Mouse (Mus musculus) heart, embryonic 12.5 days (tissue): ENCODE measurements at regions not wholly inside any gene's neighbourhood (a gene's known extent, or its start where the extent isn't known, plus 50 kb on each side); places are given as distances from the start of the nearest gene placed in this dataset.
"Not testable (repeated sequence)": the region's sequence is repeated elsewhere in the genome, so short reads cannot be mapped to it uniquely, and the experiment has no call there.

Experiments
- ATAC-seq: fragments of 200-750 bp; cut with Nextera tagmentation; 2 replicates; pipeline ENCODE4 v1.8.0; 2017; ENCODE audit warnings: moderate TSS enrichment, moderate library complexity; ENCODE audit not compliant: insufficient number of reproducible peaks, low FRiP score
- H3K27ac ChIP-seq: fragments of 300-500 bp; sonication (generic); 2 replicates; pipeline ENCODE4 v1.5.1; 2016; ENCODE audit warnings: mild to moderate bottlenecking, moderate library complexity; ENCODE audit not compliant: poor library complexity, severe bottlenecking
- H3K27me3 ChIP-seq: fragments of 300-500 bp; sonication (generic); replicated peaks from 2 replicates; pipeline ENCODE4 v1.6.1; 2016; ENCODE audit warnings: mild to moderate bottlenecking, moderate library complexity
- H3K36me3 ChIP-seq: fragments of 300-500 bp; sonication (generic); 2 replicates; pipeline ENCODE4 v1.6.1; 2016; ENCODE audit warnings: mild to moderate bottlenecking, moderate library complexity
- H3K4me1 ChIP-seq: fragments of 300-500 bp; sonication (generic); replicated peaks from 2 replicates; pipeline ENCODE4 v1.6.1; 2016; ENCODE audit warnings: mild to moderate bottlenecking
- H3K4me2 ChIP-seq: fragments of 300-500 bp; sonication (generic); 2 replicates; pipeline ENCODE4 v1.6.1; 2016; ENCODE audit warnings: mild to moderate bottlenecking, moderate library complexity
- H3K4me3 ChIP-seq: fragments of 300-500 bp; sonication (generic); 2 replicates; pipeline ENCODE4 v1.5.1; 2016; ENCODE audit warnings: mild to moderate bottlenecking
- H3K9ac ChIP-seq: fragments of 300-500 bp; sonication (generic); 2 replicates; pipeline ENCODE4 v1.6.1; 2016; ENCODE audit warnings: mild to moderate bottlenecking, moderate library complexity
- H3K9me3 ChIP-seq: fragments of 300-500 bp; sonication (generic); replicated peaks from 2 replicates; pipeline ENCODE4 v1.6.1; 2016; ENCODE audit warnings: mild to moderate bottlenecking, moderate library complexity
- WGBS: fragments of 180-500 bp; shearing (Covaris S2); methylation state at CpG from one replicate; pipeline ENCODE4 v1.1.7; 2016; 5-methylcytosine and 5-hydroxymethylcytosine counted together

- Histone ChIP-seq H3K4me2 (no peak overlapping the region), H3K4me1 (no peaks in the 10 kb centered on the region), H3K27ac (no peak overlapping the region), H3K4me3 (no peak overlapping the region), H3K36me3 (no peaks in the 10 kb centered on the region), H3K9ac (no peak overlapping the region), H3K27me3 (peaks cover 58% of the 10 kb centered on the region), H3K9me3 (peaks cover 3% of the 10 kb centered on the region)
- ATAC-seq: no peak
- 53% methylated on average over 8 of the region's 8 CpGs for WGBS
These were observed 56.8 kb downstream of the Sox1 start for GRCm38 (mm10) chr8:12451857-12452256.

GRCm38 (mm10) chr8:12455376-12455775 is 60.3 kb downstream of the Sox1 start:
- H3K4me1 ChIP-seq, H3K4me3 ChIP-seq, H3K36me3 ChIP-seq, H3K27ac ChIP-seq, H3K4me2 ChIP-seq, H3K9me3 ChIP-seq, ATAC-seq, H3K9ac ChIP-seq: not testable (repeated sequence)
- 75% methylated on average over 3 of the region's 3 CpGs for WGBS
- H3K27me3 ChIP-seq: peaks cover 66% of the 10 kb centered on the region

GRCm38 (mm10) chr8:12456326-12456725 is 61.2 kb downstream of the Sox1 start:
- WGBS: 64% methylated on average over 1 of the region's 1 CpGs
- peaks cover 70% of the 10 kb centered on the region for H3K27me3 ChIP-seq

DNA sequence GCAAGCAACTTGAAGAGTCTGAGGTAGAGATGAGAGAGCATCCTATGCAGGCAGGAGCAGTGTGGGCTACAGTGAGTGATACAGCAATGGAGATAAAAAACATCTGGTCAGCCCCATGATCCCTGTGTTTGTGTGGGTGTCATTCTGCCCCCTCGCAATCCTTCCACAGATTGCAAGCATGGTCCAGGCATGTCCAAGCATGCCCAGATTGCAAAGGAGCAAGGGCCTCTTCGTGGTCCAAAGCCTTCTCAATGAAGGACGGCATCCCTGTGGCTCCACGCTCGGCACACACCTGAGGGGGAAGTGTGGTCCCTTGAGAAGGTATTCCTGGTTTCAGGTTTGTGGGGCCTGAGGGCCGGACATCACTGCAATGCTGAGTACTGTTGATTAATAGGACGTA is 61.9 kb downstream of the Sox1 start:
- ATAC-seq: no peak
- Histone ChIP-seq H3K27ac (no peak overlapping the region), H3K27me3 (peaks cover 64% of the 10 kb centered on the region), H3K9ac (no peak overlapping the region), H3K4me1 (peaks cover 6% of the 10 kb centered on the region; the same call in 1 of the 2 replicates), H3K4me3 (no peak overlapping the region), H3K9me3 (no peaks in the 10 kb centered on the region), H3K36me3 (no peaks in the 10 kb centered on the region), H3K4me2 (no peak overlapping the region)
- 64% methylated on average over 7 of the region's 7 CpGs for WGBS

More at GRCm38 (mm10) chr8:12456326-12456725, 61.2 kb downstream of the Sox1 start:
- no peaks in the 10 kb centered on the region for H3K36me3 ChIP-seq
- H3K4me1 ChIP-seq: peaks cover 6% of the 10 kb centered on the region; the same call in 1 of the 2 replicates
- no peak for ATAC-seq
- no peak overlapping the region for H3K9ac ChIP-seq
- no peak overlapping the region for H3K4me2 ChIP-seq
- H3K27ac ChIP-seq: no peak overlapping the region
- no peaks in the 10 kb centered on the region for H3K9me3 ChIP-seq
- H3K4me3 ChIP-seq: no peak overlapping the region

DNA sequence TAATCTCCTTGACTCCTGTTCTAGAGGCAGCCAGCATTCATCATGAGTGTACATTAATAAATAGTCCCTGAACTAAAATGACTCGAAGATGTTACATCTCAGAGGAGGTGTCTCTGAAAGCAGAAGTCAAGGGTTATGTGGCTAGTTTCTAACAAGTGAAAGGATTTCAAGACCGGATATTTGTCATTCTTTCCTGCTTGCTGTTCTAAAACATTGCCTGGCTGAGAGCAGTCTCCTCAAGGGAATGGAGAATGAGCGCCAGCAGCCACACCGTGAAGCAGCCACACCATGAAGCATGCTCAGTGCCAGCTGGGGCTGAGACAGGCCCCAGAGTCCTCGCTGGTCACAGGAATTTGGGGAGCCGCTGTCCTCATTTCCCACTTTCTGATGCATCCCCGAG is 71.8 kb downstream of the Sox1 start:
- peaks cover 70% of the 10 kb centered on the region for H3K27me3 ChIP-seq
- H3K36me3 ChIP-seq: no peaks in the 10 kb centered on the region
- 67% methylated on average over 7 of the region's 7 CpGs for WGBS

DNA sequence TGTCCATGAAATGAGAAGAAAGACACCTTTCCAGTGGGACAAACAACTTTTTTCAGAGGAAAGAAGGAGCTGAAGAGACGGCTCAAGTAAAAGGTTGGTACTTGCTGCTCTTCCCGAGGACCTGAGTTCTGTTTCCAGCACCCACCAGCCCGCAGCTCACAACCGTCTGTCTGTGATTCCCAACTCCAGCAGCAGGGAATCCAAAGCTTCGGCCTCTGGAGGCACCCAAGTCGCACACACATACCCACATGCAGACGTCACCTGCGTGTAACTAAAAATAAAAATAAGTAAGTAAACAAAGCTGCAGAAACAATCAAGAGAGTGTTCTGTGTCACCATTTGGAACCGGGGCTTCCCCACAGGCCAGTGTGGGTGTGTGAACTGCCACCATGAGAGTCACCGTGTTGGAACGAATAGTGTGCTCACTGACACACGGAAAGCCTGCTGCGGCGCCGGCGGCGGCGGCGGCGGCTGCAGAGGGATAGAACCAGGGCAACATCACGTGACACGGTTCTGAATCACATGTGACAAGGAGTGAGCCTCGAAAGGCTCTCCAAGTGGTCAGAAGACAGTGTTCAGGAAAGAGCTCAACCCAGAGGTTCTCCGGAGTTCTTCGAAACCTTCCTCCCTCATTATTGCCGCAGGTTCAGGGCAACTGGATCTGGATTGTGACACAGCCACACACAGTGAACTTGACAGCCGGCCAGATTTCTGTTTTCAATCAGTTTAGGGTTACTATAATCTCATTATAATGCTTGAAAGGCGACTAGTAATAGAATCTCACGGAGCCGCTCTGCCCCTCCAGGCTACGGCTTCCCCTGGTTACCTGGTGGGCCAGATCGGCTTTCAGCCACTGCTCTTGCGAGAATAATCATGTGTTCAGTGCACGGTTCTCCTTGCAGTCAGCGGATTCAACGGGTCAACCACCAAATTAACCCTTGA is 72.6 kb downstream of the Sox1 start:
- no peak overlapping the region for H3K27ac ChIP-seq
- H3K36me3 ChIP-seq: no peaks in the 10 kb centered on the region
- no peaks in the 10 kb centered on the region for H3K4me1 ChIP-seq
- H3K9ac ChIP-seq: no peak overlapping the region
- no peak overlapping the region for H3K4me2 ChIP-seq
- no peaks in the 10 kb centered on the region for H3K9me3 ChIP-seq
- ATAC-seq: no peak
- WGBS: 74% methylated on average over 36 of the region's 36 CpGs
- H3K27me3 ChIP-seq: peaks cover 76% of the 10 kb centered on the region
- no peak overlapping the region for H3K4me3 ChIP-seq

More for the DNA sequence above, 71.8 kb downstream of the Sox1 start:
- H3K9ac ChIP-seq: no peak overlapping the region
- no peak overlapping the region for H3K4me3 ChIP-seq
- H3K4me1 ChIP-seq: no peaks in the 10 kb centered on the region
- ATAC-seq: no peak
- no peaks in the 10 kb centered on the region for H3K9me3 ChIP-seq
- no peak overlapping the region for H3K27ac ChIP-seq
- no peak overlapping the region for H3K4me2 ChIP-seq

GRCm38 (mm10) chr8:12477449-12478401 is 82.6 kb downstream of the Sox1 start:
- H3K27me3 ChIP-seq: peaks cover 80% of the 10 kb centered on the region

GRCm38 (mm10) chr8:12481918-12482317 is 86.8 kb downstream of the Sox1 start:
- H3K27me3 ChIP-seq: peaks cover 82% of the 10 kb centered on the region
- H3K4me2 ChIP-seq: no peak overlapping the region
- peaks cover 5% of the 10 kb centered on the region for H3K4me1 ChIP-seq
- H3K9me3 ChIP-seq: peaks cover 6% of the 10 kb centered on the region
- no peak for ATAC-seq
- H3K27ac ChIP-seq: no peak overlapping the region
- no peak overlapping the region for H3K9ac ChIP-seq
- no peaks in the 10 kb centered on the region for H3K36me3 ChIP-seq
- no peak overlapping the region for H3K4me3 ChIP-seq
- WGBS: 76% methylated on average over 14 of the region's 14 CpGs

More at GRCm38 (mm10) chr8:12477449-12478401, 82.6 kb downstream of the Sox1 start:
- Histone ChIP-seq H3K4me2 (peak overlapping the region; percentile 80), H3K4me1 (peaks cover 5% of the 10 kb centered on the region), H3K27ac (no peak overlapping the region), H3K36me3 (no peaks in the 10 kb centered on the region), H3K9me3 (peaks cover 8% of the 10 kb centered on the region), H3K4me3 (peak overlapping the region; percentile 47), H3K9ac (0 out of 2 replicates have a peak overlapping the region, but pooled peaks have one; percentile 45)
- ATAC-seq: no peak
- WGBS: 8% methylated on average over 39 of the region's 39 CpGs

GRCm38 (mm10) chr8:12483551-12483950 is 88.5 kb downstream of the Sox1 start:
- no peak overlapping the region for H3K27ac ChIP-seq
- no peaks in the 10 kb centered on the region for H3K9me3 ChIP-seq
- WGBS: 65% methylated on average over 3 of the region's 3 CpGs
- H3K36me3 ChIP-seq: no peaks in the 10 kb centered on the region
- H3K4me2 ChIP-seq: no peak overlapping the region
- no peak overlapping the region for H3K4me3 ChIP-seq
- peaks cover 85% of the 10 kb centered on the region for H3K27me3 ChIP-seq
- H3K4me1 ChIP-seq: no peaks in the 10 kb centered on the region
- no peak overlapping the region for H3K9ac ChIP-seq
- no peak for ATAC-seq

DNA sequence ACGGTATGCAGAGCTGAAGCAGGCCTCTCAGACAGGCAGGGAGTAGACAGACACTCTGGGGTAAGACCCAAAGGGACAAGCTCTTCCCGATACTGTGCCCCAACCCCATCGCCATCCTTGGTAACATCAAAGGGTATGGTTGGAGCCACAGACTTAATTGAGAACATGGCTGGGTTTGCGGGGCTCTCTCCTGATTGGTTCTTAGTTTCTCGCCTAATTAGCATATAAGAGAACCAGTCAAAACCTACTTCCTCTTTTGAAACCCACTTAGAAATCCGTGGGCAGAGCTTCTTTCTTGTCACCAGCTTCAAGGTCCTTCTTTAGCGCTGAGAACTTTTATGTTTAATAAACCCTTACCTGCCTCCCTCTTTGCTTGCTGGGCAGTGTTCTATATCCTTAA is 87.5 kb upstream of the Spaca7 start:
- Histone ChIP-seq H3K27ac (no peak overlapping the region), H3K9me3 (no peaks in the 10 kb centered on the region), H3K4me3 (no peak overlapping the region), H3K36me3 (no peaks in the 10 kb centered on the region), H3K27me3 (peaks cover 76% of the 10 kb centered on the region), H3K4me2 (no peak overlapping the region), H3K9ac (no peak overlapping the region), H3K4me1 (no peaks in the 10 kb centered on the region)
- ATAC-seq: no peak
- WGBS: 76% methylated on average over 7 of the region's 7 CpGs
